Mouse (Mus musculus) liver, embryonic 14.5 days (tissue): ENCODE measurements at regions not wholly inside any gene's neighbourhood (a gene's known extent, or its start where the extent isn't known, plus 50 kb on each side); places are given as distances from the start of the nearest gene placed in this dataset.

Source experiments
- ATAC-seq: fragments of 200-750 bp; cut with Nextera tagmentation; 2 replicates; pipeline ENCODE4 v1.8.0; 2017; ENCODE audit warnings: moderate number of reproducible peaks, mild to moderate bottlenecking, moderate library complexity; ENCODE audit not compliant: insufficient read depth
- DNase-seq, 3 experiments: peaks; one replicate each; pipeline ENCODE4 v3.0.0-alpha.2; 2012 to 2013; ENCODE audit warnings: low read depth in 3 of 3, low spot score in 3 of 3
- H3K27ac ChIP-seq: fragments of 300-500 bp; sonication (generic); 2 replicates; pipeline ENCODE4 v1.5.1; 2014; ENCODE audit warnings: moderate library complexity, mild to moderate bottlenecking, control low read depth, inconsistent platforms
- H3K27me3 ChIP-seq: fragments of 300-500 bp; sonication (generic); 2 replicates; pipeline ENCODE4 v1.6.1; 2014; ENCODE audit warnings: mild to moderate bottlenecking, low read length, moderate library complexity; ENCODE audit not compliant: control insufficient read depth, insufficient read depth
- H3K36me3 ChIP-seq: fragments of 300-500 bp; sonication (generic); replicated peaks from 2 replicates; pipeline ENCODE4 v1.6.1; 2014; ENCODE audit warnings: low read depth; ENCODE audit not compliant: control insufficient read depth, insufficient read depth
- H3K4me1 ChIP-seq, 2 experiments: fragments of 200-500 bp in 1 of 2; fragments of 300-500 bp in 1 of 2; sonication (generic) in 1 of 2; replicated peaks; 2 replicates each; pipeline ENCODE4 v1.6.1; 2012 to 2014; ENCODE audit warnings: antibody characterized with exemption in 1 of 2, inconsistent platforms in 1 of 2, low read length in 1 of 2; ENCODE audit not compliant: control insufficient read depth in 2 of 2, insufficient read depth in 2 of 2
- H3K4me2 ChIP-seq: fragments of 300-500 bp; sonication (generic); 2 replicates; pipeline ENCODE4 v1.6.1; 2014; ENCODE audit warnings: low read depth, mild to moderate bottlenecking, control low read depth, moderate library complexity
- H3K4me3 ChIP-seq, 2 experiments: fragments of 200-500 bp in 1 of 2; fragments of 300-500 bp in 1 of 2; sonication (generic) in 1 of 2; 2 replicates each; pipeline ENCODE4 v1.5.1; 2012 to 2014; ENCODE audit warnings: low read depth in 2 of 2, low read length in 2 of 2, mild to moderate bottlenecking in 2 of 2, control low read depth in 1 of 2, inconsistent platforms in 1 of 2, moderate library complexity in 1 of 2; ENCODE audit not compliant: insufficient read depth in 1 of 2
- H3K9ac ChIP-seq: fragments of 300-500 bp; sonication (generic); replicated peaks from 2 replicates; pipeline ENCODE4 v1.6.1; 2014; ENCODE audit warnings: mild to moderate bottlenecking, control low read depth, moderate library complexity
- H3K9me3 ChIP-seq: fragments of 300-500 bp; sonication (generic); 2 replicates; pipeline ENCODE4 v1.6.1; 2016; ENCODE audit warnings: low read length, mixed read lengths; ENCODE audit not compliant: control insufficient read depth
- CTCF ChIP-seq: IDR thresholded peaks from 2 replicates; pipeline ENCODE4 v1.5.1; 2016; ENCODE audit warnings: antibody characterized with exemption, low read depth, control low read depth
- EP300 ChIP-seq: IDR thresholded peaks from 2 replicates; pipeline ENCODE4 v1.6.1; 2016; ENCODE audit warnings: antibody characterized with exemption, low read depth
- WGBS: fragments of 180-500 bp; shearing (Covaris S2); extraction: QIAGEN DNeasy Blood & Tissue Kit; methylation state at CpG from one replicate; pipeline ENCODE4 v1.1.7; 2014; ENCODE audit not compliant: insufficient replicate concordance; 5-methylcytosine and 5-hydroxymethylcytosine counted together

- Histone ChIP-seq H3K36me3 (no peaks in the 10 kb centered on the region), H3K4me2 (no peak overlapping the region), H3K4me3 (no peak overlapping the region), H3K9me3 (no peaks in the 10 kb centered on the region), H3K27ac (no peak overlapping the region), H3K9ac (no peak overlapping the region), H3K27me3 (no peaks in the 10 kb centered on the region), H3K4me1 (no peaks in the 10 kb centered on the region)
- 31% methylated on average over 9 of the region's 9 CpGs for WGBS
- TF ChIP-seq CTCF = peak; percentile 84
- TF ChIP-seq EP300 = no peak
- no peak for ATAC-seq
- DNase-seq = peak; percentile 2 to 10 (median 4)
These were observed 56.1 kb upstream of the Ces5a start for GRCm38 (mm10) chr8:93591608-93592301.

DNA sequence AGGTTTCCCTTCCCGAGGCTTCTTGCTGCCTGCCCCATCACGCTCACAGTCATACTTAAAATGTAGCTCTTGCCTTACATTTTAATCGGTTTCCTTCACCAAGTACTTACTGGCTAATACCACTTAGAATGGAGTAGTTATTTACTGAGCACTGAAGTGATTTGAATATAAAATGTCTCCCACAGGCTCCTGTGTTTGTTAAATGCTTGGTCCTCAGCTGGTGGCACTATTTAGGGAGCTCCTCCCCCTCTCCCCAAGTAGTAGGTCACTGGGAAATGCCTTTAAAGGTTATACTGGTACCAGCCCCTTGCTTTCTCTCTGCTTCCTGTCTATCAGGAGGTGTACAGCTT lies 56.6 kb upstream of the Ces5a start:
- Histone ChIP-seq H3K36me3 (no peaks in the 10 kb centered on the region), H3K4me3 (no peak overlapping the region), H3K27ac (no peak overlapping the region), H3K9me3 (no peaks in the 10 kb centered on the region), H3K27me3 (no peaks in the 10 kb centered on the region), H3K9ac (no peak overlapping the region), H3K4me2 (no peak overlapping the region), H3K4me1 (no peaks in the 10 kb centered on the region)
- TF ChIP-seq EP300 = no peak
- TF ChIP-seq CTCF = no peak
- WGBS = 30% methylated on average over 3 of the region's 3 CpGs
- ATAC-seq = no peak
- no peak for DNase-seq

- Histone ChIP-seq H3K27ac (no peak overlapping the region), H3K9me3 (no peaks in the 10 kb centered on the region), H3K4me2 (no peak overlapping the region), H3K9ac (no peak overlapping the region), H3K36me3 (no peaks in the 10 kb centered on the region), H3K4me3 (no peak overlapping the region), H3K4me1 (no peaks in the 10 kb centered on the region), H3K27me3 (no peaks in the 10 kb centered on the region)
- TF ChIP-seq CTCF (no peak), EP300 (no peak)
- 27% methylated on average over 11 of the region's 11 CpGs for WGBS
- DNase-seq (no peak), ATAC-seq (no peak)
These were observed 63.0 kb upstream of the Ces5a start for GRCm38 (mm10) chr8:93598613-93599121.

DNA sequence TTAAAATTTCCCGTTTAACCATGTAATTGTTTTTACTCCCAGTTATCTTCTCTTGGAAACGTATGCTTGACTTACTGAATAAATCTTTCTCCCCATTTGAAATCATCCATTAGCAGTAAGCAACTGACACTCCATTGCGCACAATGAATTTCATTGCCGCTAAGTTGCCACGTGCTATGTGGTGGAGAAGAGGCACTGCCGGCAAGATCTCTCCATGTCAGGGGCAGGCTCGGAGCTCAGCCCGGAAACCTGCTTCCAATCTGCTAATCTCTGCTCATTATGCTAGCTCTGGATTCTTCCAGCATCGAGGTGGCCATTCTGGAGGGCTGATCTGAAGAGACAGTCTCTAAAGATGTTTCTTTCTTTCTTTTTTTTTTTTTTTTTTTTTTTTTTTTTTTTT lies 63.7 kb upstream of the Ces5a start:
- no peak overlapping the region for H3K4me3 ChIP-seq
- 62% methylated on average over 9 of the region's 9 CpGs for WGBS
- no peaks in the 10 kb centered on the region for H3K27me3 ChIP-seq
- no peak overlapping the region for H3K9ac ChIP-seq
- no peaks in the 10 kb centered on the region for H3K36me3 ChIP-seq
- ATAC-seq (no peak), DNase-seq (no peak)
- no peaks in the 10 kb centered on the region for H3K4me1 ChIP-seq
- H3K4me2 ChIP-seq = no peak overlapping the region
- no peak overlapping the region for H3K27ac ChIP-seq
- H3K9me3 ChIP-seq = no peaks in the 10 kb centered on the region
- TF ChIP-seq EP300 (no peak), CTCF (no peak)

DNA sequence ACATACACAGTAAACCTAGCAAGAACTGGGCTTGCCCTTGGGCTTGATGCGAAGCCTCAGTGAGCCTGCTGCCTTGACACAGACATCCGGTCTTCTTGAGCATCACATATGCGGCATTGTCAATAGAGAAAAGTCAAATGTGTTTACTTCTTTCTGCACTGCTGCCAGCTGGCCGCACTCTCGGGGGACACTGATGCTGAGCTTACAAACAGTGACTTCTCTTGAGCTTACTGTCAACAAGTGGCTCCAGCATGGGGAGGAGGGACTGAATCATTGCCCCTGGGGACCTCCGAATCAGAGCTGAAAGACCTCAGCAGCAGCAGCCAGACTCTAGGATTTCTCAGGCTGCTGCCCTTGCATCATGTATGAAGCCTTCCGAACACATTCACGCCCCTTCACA lies 64.1 kb upstream of the Ces5a start:
- H3K27ac ChIP-seq = no peak overlapping the region
- TF ChIP-seq CTCF (no peak), EP300 (no peak)
- no peak for ATAC-seq
- H3K9me3 ChIP-seq = no peaks in the 10 kb centered on the region
- no peaks in the 10 kb centered on the region for H3K36me3 ChIP-seq
- no peaks in the 10 kb centered on the region for H3K27me3 ChIP-seq
- no peaks in the 10 kb centered on the region for H3K4me1 ChIP-seq
- WGBS = 58% methylated on average over 8 of the region's 8 CpGs
- no peak overlapping the region for H3K9ac ChIP-seq
- H3K4me3 ChIP-seq = no peak overlapping the region
- DNase-seq = no peak
- H3K4me2 ChIP-seq = no peak overlapping the region
